Mouse (Mus musculus) 3T3-L1 (cell line): ENCODE measurements at regions not wholly inside any gene's neighbourhood (a gene's known extent, or its start where the extent isn't known, plus 50 kb on each side); places are given as distances from the start of the nearest gene placed in this dataset.

Source experiments
- DNase-seq: peaks from one replicate; pipeline ENCODE4 v3.0.0-alpha.2; 2015; ENCODE audit warnings: low read depth, low spot score

DNA sequence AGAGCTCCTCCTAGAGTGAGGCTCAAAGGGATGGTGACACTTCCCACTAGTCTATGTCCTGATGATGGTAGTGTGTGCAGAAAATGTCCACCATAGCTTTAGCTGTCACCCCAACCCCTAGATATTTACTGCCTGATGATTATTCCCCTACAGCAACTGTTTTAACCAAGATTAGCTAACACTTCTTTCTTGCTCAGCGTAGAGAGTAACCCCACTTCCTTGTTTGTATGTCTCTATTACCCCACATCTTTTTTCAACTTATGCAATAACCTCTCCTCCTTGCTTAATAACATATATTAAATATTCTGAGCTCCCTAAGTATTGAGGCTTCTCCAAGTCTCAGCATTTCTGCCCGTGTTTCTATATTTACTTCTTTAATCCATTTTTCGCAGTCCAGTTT lies 404.2 kb upstream of the Cntn3 start:
- DNase-seq: no peak

DNA sequence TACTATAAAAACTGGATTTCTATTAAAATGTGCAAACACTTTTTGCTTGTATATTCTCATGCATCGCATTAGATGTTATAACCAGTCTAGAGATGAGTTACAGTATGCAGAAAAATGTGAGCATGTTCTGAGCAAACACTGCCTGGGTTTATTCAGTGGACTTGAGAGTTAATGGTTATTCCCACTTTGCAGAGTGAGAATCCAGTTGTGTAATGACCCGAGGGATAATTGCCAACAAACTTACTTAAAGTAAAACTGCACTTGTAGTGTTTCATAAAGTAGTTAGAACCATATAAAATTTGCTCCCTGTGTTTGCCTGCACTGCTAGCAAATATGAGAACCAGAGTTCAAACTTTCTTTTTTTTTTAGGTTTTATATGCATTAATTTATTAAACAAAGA lies 450.4 kb upstream of the Cntn3 start:
- no peak for DNase-seq

DNA sequence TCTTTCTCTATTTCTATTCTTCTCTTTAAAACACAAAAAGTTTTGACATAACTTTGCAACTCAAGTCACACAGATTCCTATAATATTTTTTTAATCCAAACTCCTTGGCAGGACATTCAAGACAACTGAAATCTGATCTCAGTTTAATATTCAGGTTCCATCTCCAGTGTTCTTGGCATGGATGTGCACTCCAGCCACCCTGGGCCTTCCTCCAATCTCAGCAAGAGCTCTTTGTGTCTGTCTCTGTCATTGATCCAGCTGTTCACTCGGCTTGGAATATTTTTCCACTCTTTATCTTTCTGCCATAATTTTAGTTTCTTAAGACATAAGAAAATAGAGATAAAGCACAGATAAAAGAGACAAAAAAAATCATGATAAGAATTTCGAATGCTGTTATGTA lies 451.1 kb upstream of the Cntn3 start:
- no peak for DNase-seq

DNA sequence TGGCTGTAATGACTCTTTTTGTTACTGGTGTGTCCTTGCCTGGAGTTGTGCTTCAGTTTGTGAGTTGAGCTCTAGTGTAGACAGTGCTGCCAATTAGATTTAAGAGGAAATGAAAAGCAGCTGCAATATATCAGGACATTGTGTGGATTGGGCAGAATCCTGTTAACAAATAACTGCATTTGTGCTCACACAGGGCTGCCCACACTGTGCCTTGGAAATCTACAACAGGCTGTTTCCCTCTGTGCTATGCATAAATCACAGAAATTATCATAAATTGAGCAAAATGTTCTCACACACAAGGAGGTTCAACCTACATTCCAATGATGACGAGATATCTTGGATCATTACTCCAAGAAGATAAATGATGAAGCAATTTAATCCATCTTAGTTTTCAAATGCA lies 455.2 kb upstream of the Cntn3 start:
- DNase-seq: no peak

DNA sequence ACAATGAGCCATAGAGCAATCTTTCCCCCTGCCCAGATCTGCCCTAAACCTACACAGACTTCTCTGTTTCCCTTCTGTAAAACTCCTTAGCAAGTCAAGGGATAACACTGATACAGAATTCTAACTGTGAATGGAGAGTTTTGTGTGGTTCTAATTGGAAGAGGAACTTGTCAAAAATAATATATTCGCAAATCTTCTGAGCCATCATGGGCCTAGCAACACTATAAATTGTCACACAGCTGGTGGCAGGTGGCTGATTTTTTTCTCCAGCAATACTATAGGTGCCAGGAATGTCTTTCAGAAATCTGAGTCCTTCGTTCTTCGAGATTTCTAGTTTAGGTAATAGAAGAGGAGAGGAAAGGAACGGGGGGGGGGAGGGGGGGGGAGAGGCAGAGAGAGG lies 460.5 kb upstream of the Cntn3 start:
- DNase-seq: no peak

DNA sequence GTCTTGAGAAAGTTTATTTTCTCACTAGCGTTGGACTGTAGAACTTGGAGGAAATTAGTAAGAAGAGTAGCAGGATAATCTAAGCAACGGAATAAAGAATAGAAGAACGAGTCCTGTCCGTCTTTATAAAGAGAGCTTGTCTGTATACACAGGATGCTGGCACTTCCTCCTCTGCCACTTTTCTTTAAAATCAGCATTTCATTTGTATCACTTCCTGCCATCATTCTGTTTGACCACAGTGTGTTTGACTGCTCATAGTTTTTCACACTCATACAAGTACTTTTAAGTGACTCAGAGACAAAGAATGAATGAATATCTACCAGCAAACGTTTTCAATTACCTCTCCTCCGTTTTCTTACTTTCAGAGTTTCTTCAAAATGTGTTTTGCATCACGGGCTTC lies 461.0 kb upstream of the Cntn3 start:
- peak; percentile 14 for DNase-seq

DNA sequence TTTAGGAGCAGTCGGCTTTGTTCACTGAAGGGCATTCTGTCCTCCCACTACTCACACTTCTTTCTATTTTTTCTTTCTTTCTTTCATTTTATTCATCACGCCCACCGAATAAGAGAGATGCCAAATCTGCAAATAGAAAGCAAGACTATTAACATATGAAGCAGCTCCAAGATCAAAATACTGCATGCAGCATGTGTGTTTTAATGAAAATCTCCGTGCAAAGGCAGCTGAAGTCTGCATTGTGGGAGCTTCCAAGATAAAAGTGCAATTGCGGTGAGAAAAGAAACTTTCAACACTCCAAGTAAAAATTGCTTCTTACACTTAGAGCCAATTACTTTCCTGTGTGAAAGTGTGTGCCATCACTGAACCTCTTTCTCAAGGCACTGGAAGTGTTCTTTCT lies 449.8 kb upstream of the Chl1 start:
- no peak for DNase-seq

DNA sequence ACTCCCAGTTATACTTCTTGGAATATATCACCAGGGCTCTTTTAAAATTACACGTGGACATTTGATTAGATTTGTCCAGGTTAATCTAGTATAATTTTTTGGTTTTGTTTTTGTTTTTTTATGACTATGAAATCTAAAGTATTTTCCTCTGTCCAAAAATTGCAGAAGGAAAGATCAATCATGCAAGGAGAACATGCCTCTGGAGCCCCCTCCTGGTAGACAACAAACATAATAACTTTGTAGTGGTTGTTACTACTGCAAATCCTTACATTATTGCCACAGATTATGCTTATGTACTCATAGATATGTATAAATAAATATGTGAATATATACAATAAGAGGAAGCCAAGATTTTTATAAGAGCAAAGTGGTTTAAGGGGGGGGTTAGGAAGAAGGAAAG lies 404.2 kb upstream of the Chl1 start:
- no peak for DNase-seq

DNA sequence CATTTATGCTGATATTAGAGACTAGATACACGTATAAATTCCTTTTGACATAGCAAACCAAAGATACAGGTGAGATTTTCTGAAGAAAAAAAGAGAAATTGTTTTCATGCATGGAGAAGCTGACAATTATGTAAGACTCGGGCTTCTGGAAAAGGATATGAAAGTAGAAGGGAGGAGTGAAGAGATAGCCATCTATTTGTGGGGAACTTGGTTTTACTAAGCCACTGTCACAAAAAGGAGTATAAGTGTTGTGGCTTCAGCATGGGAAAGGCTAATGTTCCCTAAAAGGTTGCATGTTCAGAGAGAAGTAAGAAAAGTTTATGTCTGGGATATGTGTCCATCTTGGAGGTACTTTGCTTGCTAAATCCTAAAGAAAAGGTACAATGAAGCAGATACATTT lies 390.8 kb upstream of the Chl1 start:
- DNase-seq: no peak

DNA sequence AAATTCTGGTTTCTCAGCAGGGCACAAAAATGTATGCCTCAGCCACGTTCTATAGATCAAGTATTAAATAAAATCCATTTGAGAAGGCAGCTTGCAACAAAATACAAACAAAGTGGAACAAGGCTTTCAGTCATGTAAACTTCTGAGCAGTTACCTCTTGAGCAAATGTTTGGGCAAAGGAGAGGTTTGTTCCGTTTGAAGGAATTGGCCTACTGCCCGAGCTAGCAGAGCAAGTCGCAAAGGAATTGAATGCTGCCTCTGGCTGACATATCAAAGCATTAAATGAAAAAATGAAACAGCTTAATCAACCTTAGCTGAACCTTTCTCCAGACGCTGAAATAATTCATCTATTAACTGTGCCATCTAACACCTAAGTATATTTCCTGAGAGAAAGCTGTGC lies 369.5 kb upstream of the Chl1 start:
- no peak for DNase-seq

DNA sequence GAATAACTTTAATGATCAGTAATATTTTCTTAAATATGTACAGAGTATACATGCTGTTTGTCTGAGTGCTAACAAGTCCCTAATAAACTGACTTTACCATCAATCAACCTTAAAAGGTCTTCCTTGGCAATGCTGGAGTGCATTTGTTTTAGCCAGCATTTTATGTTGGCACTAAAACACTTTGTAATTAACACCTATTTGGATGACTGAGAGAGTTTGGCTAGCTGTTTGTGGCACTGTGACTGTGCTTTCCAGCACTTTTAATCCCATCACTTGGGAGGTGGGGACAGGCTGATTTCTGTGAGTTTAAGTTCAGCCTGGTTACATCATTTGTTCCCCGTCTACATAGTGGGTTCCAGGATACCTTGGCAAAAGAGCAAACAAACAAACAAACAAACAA lies 332.5 kb upstream of the Chl1 start:
- no peak for DNase-seq

DNA sequence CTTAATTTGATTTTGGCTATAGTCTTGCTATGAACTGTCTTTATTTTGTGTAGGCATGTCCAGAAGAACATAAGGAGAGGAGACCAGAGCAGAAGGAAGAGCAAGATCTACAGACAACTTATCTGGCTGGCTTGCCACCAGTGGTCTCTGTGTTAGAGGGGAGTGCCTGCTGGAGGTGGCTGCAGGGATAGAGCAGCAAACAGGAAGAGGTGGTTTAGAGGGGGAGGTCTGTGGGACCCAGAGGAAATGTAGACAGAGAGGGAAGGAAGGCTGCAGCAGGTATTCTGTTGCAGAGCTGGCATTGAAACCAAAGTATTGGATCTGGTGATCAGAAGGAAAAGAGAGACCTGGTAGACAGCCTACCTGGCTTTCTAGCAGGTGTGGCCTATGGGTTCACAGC lies 327.0 kb upstream of the Chl1 start:
- DNase-seq: no peak

DNA sequence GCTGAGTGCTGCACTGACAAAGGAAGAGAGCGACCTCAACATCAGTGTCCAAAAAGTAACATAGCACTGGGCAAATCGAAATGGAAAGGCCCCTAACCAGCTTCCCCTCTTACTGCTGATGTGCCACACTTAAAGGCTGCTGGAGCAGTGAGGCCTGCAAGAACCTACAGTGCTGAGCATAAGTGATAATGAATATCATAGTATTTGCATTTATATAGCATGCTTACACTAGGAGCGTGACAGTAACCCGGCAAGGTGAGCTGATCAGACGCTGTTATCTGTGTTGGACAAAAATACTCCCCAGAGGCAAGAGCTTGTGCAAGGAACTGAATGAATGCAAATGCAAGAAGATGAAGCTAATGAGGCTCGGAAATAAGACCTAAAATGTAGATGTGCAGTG lies 313.5 kb upstream of the Chl1 start:
- no peak for DNase-seq

DNA sequence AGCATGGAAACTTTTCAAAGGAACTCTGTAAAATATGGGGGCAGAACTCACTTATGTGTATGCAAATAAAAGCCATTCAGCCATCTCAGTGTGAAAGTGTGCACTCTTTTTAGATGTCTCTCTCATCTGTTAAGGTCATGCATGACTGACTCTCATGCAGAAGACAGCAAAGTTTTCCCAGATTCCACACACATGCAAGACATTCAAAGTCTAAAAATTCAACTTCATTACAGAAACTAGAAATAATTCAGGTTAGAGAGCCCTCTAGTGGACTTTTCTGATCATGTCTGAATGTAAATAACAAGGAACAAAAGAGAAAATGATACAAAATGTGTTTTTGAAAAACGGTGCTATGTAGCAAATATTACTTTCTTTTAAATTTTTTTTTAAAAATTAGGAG lies 308.8 kb upstream of the Chl1 start:
- peak; percentile 50 for DNase-seq

DNA sequence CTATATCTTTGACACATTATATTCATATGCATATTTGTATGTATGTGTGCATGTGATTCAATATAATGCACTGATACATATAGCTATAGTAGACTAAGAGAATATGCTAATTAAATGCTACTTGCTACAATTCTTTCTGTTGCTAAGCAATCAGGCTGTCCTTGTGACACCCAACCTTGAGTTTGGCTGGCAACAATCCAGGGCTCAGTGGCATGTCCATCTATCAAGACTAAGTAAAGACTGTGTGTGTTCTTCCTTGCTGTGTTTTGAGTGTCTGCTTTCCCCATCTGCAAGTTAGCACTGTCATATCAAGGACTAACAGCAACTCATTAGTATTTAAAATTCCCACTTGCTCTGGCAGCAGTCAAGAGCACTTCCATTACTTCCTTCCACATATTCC lies 301.2 kb upstream of the Chl1 start:
- DNase-seq: no peak

DNA sequence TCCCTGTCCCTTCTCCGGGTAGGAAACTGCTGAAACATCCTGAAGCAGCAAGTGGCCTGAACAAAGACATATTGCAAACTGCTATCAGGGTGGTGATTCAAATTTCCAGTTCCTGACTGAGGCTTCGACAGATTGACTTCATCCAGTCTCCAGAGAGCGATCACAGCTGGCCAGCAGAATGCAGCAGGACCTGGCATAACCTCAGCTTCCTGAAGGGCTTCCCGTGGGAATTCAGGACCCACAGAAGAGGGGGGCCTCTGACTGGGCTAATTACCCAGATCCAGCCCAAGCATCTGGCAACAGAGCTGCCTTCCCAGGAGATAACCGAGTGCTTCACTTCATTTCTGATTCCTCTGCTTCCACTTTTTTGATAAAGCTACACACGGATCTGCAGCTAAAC lies 297.2 kb upstream of the Chl1 start:
- DNase-seq: no peak

DNA sequence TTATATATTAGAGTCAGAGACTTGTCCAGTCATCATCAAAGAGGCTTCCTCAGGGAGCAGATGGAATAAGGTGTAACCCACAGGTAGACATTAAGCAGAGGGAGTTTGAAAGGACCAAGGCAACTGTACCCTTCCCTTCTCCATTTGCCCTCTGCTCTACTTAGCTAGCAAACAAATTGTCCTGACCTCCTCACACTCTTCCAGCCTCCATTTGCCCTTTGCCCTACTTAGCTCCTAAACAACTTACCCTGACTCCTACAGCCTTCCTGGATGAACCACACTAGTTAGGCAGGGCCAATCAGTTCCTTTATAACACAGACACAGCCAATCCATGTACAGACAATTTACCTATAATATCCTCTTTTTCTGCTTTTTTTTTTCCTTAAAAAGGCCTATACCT lies 273.5 kb upstream of the Chl1 start:
- no peak for DNase-seq

DNA sequence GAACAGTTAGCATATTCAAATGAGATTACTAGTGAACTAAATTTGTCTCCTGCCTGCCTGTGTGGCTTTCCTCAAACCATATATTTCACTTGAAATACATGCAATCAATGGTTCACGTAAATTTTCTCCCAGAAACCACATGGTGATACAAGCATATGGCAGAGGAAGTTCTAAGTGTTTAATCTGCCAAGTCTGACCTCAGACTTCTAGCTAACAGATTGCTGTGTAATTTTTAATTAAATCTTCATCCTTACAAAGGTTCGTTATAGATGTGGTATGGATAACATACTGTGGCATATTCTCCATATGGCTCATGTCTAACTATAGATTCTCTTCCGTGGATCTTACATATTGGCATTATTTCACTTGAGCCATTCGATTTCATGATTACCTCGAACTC lies 241.4 kb upstream of the Chl1 start:
- DNase-seq: no peak

DNA sequence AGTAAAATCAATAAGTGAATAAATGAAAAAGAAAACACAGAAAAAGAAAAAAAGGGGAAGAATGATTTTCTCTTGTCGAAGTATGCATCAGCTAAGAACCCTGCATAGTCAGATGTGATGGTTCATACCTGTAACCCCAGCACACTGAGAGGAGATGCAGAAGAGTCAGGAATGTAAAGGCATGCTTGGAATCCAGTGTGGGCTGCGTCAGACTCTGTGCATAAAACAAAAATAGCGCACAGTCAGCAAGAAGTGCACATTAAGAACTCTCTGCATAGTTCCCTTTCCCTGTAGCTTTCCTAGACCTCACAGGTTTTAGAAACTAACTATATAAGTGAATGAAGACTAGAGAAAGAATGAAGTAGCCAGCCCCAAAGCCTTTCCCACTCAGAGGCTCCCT lies 238.2 kb upstream of the Chl1 start:
- no peak for DNase-seq

DNA sequence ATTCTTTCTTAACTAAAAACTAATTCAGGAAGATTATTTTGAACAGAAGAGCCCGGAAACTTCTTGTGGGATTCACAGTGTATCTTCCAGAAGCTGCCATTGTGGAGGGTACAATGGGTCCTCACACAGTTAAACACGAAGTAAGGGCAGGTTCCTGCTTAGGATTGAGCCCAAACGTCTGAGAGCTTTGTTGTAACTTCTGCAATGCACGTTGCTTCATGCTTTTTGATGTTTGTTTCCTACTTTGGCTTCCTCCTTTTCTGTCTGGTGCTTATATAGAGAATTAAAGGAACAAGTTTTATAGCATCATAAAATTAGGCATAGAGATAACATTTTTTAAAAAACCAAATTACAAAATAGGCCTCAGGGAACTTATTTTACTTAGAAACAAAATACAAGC lies 235.3 kb upstream of the Chl1 start:
- DNase-seq: no peak

DNA sequence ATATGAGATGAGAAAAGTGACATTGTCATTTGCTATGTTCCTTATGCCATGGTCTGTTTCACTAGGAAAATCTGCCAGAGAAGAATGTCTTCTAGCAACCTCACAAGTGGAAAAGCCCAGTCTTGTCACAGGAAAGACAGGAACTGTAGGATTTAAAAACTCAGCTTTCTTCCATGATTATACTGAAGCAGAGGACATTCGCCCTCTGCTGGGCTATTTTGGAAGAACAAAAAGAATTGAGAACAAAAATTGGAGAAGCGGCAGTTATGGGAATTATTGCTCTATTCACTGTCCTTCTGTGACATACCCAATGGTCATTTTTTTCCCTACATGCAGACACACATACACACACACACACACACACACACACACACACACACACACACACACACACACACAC lies 234.9 kb upstream of the Chl1 start:
- DNase-seq: peak; percentile 44

DNA sequence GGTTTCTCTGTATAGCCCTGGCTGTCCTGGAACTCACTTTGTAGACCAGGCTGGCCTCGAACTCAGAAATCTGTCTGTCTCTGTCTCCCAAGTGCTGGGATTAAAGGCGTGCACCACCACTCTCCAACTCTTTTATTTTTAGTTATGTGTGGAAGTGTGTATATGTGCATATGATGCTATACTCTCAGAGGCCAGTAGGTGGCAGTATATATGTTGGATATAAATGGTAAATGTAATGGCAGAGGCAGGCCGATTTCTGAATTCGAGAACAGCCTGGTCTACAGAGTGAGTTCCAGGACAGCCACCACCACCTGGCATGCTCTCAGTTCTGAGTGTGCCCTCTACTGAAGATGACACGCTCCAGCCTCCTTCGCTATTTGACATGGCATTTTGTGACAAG lies 214.4 kb upstream of the Chl1 start:
- DNase-seq: peak; percentile 48

DNA sequence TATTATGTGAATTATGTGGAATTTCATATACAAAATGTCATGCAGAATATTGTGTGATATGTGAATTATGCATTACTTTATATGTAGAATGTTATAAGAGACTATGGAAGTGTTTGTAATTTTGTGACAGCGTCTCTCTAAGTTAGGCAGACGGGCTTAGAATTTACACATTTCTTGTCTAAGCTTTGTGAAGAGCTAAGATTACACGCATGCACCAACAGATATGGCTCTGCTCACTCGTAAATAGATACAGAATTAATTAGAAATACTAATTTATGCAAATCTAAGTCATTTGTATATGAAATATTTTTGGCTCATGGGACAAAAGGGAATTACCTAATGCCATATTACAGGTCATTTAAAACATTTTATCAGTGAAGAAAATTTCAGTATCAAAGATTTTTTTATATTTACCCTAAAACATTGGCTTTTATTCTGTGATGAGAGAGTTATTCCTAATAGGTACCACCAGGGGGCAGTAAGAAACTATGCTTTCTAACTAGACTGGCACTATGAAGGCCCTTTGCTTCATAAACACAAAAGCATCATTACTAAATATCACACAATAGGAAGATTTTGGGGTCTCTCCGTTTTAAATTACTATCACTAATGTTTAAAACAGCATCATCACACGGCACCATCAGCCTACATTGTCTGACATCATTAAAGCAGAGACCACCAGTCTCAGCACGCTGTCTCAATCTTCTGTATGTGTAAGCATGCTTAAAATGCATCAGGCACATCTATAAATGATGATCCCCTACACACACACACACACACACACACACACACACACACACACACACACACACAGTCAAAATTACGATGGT lies 203.8 kb upstream of the Chl1 start:
- peak; percentile 73 for DNase-seq

DNA sequence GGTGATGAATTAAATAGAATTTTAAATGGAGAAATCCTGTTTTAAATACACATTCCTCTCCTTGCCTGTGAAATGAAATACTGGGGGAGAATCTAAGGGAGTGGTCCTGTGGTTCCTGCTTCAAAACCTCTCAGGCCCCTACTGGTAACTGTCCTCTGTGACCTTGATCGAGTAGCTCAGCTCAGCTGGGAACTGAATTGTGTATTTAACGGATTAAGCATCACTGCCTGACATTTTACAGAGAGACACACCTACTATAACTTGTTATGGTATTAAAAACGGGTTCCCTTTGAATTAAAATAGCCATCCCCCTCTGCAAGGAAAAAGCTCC lies 203.2 kb upstream of the Chl1 start:
- no peak for DNase-seq
